Mouse (Mus musculus) right cerebral cortex, postnatal 25 days (tissue): ENCODE measurements around the gene Tsnaxip1.
"Not testable (repeated sequence)": the region's sequence is repeated elsewhere in the genome, so short reads cannot be mapped to it uniquely, and the experiment has no call there.

Experiments
- DNase-seq: peaks from one replicate; pipeline ENCODE4 v3.0.0; 2022

Tsnaxip1 gene

DNA sequence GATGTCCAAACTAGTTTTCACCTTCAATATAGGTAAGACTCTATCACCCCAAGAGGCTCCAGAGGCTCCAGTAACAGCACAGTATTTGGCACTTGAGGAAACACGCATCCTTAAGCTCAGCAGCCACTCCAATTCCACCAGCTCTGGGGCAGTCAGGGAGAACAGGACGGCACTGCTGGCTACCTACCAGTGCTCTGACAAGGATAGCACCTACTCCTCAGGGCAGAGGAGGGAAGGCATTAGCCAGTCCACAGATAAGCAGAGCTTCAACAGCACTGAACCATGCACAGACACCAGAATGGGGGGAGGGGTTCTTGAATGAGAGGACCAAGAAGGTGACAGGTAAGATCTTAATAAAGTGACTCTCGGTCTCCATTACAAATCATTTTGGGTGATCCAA, 7.9 kb upstream of the Tsnaxip1 start:
- DNase-seq = no peak

- no peak for DNase-seq
Measured at GRCm38 (mm10) chr8:105820925-105821324, 6.6 kb upstream of the Tsnaxip1 start.

- DNase-seq = no peak
Measured at GRCm38 (mm10) chr8:105825506-105825905, 2.0 kb upstream of the Tsnaxip1 start.

- no peak for DNase-seq
Measured at GRCm38 (mm10) chr8:105826379-105826778, 1.2 kb upstream of the Tsnaxip1 start.

DNA sequence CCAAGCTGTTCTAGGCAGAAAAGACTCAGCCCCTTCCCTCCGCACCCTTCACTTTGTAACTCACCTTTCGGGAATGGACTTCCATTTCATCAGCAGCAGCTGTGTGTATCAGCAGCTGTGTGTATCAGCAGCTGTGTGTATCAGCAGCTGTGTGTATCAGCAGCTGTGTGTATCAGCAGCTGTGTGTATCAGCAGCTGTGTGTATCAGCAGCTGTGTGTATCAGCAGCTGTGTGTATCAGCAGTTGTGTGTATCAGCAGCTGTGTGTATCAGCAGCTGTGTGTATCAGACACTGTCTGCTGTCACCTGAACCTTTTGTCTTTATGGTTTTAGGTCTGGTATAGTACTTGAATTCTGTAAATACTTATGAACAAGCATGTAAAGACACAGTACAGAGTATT, 6.2 kb downstream of the Tsnaxip1 start:
- not testable (repeated sequence) for DNase-seq

- peak; percentile 42 for DNase-seq
Measured at GRCm38 (mm10) chr8:105835318-105835717, 7.8 kb downstream of the Tsnaxip1 start.

DNA sequence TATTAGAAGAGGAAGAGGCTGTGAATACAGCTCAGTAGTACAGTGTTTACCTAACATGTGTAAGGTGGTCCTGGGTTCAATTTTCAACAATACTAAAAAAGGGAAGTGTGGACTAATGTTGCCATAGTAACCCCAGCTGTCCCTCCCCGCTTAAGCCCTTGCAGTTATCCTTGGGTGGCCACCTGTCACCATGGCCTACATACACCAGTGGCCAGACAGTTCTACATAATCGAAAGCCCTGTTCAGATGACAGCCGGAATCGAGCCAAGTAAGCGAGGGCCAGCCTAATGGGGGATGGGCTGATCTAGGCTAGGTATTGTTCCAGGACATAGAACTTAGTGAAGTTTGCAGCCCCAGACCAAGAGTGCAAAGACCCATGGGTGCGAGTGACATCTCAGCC, 9.5 kb downstream of the Tsnaxip1 start:
- no peak for DNase-seq

GRCm38 (mm10) chr8:105839209-105839608, 11.7 kb downstream of the Tsnaxip1 start:
- DNase-seq = no peak

DNA sequence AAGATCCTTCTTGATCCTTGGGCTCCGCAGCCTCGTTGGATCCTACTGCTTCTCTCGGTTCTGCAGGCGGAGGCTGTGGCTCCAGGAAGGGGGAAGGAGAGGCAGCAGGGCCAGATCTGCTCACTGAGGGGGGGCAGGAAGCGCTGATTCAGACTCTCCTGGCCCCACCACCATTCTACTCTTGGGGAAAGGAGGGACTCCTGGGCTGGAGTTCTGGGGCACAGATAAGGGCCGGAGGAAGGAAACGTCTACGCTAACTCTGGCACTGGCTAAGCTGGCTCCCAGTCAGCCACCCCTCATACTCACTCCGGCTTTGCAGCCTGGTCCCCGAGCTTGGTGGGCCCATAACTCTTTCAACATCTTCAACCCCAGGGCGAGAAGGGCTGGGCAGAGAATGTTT, 19.1 kb downstream of the Tsnaxip1 start:
- DNase-seq = no peak

GRCm38 (mm10) chr8:105850014-105850413, 22.5 kb downstream of the Tsnaxip1 start:
- DNase-seq = no peak

GRCm38 (mm10) chr8:105850611-105851010, 23.1 kb downstream of the Tsnaxip1 start:
- DNase-seq = no peak

DNA sequence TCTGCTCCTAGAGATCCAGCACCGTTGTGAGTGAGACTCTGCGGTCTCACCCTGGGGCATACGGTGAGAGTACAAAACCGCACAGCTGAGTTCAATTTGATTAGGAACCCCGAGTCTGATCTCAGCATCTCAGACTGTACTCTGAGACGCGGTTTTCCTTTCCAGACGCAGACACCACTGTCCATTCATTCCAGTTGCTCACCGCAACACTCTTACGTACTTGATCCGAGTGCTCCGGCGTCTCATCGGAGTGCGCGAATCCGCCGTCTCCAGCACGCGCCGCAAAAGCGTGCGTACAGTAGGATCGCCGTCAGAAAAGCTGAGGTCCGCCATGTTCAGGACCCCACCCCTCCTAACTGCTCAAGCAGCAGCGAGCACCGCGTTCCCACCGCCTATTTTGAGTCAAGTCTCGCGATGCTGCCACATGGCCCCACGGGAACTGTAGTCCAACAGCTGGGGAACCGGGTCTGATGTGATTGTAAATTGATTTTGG, 24.2 kb downstream of the Tsnaxip1 start:
- peak; percentile 87 for DNase-seq

- no peak for DNase-seq
Measured at GRCm38 (mm10) chr8:105852146-105852729, 24.7 kb downstream of the Tsnaxip1 start.

DNA sequence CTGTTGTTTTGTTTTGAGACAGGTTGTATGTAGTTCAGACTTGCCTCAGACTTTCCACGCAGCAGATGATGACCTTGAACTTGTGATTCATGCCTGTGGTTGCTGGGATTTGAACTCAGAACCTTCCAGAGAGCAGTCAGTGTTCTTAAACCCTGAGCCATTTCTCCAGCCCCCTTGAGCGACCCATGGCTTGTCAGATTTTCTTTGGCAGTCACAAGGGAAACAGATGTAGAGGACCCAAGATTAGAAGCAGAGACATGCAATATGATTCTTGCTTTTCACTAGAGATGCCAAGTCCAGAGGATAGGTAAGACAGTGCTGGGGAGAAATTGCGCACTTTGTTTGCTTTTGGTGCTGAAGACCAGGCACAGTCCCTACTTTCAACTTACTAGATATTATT, 25.6 kb downstream of the Tsnaxip1 start, which contains the start of gene Cenpt:
Gene Cenpt (minus strand): TSS at position 101 of the 400 bp plus-strand sequence.
- DNase-seq = no peak

- no peak for DNase-seq
Measured at GRCm38 (mm10) chr8:105854303-105854702, 26.8 kb downstream of the Tsnaxip1 start.

GRCm38 (mm10) chr8:105854715-105855216, 27.2 kb downstream of the Tsnaxip1 start, which contains the start of gene Thap11:
Gene Thap11 (plus strand): TSS chr8:105855132.
- DNase-seq = peak; percentile 93

- peak; percentile 53 for DNase-seq
Measured at GRCm38 (mm10) chr8:105855248-105856167, 28.0 kb downstream of the Tsnaxip1 start.

DNA sequence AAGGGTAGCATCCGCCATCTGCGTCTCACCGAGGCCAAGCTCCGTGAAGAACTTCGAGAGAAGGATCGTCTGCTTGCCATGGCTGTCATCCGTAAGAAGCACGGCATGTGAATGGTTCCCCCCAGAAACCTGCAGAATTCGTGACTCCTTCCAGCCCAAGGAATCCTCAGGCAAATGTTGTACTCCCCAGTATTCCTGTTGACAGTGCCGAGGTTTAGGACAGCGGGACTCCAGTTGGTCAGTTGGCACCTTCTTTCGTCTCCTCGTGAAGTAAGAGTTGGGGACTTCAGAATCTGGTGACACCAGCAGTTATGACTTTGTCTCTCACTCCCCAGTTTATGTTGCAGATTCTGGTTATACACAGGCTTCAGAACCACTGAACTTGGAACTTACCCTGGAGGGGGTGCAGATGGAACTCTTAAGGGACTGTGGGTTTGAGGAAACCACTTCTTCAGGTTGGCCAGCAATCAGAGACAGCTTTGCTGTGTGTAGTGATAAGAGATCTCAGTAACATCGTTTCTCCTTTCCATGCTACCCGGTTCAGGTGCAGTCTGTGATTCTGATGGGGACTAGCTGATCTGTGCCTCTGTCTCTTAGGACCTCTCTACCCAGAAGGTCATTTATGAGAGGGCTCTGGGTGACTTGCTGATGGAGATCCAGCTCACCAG, 28.8 kb downstream of the Tsnaxip1 start:
- DNase-seq = no peak

GRCm38 (mm10) chr8:105858495-105858894, 31.0 kb downstream of the Tsnaxip1 start:
- no peak for DNase-seq

DNA sequence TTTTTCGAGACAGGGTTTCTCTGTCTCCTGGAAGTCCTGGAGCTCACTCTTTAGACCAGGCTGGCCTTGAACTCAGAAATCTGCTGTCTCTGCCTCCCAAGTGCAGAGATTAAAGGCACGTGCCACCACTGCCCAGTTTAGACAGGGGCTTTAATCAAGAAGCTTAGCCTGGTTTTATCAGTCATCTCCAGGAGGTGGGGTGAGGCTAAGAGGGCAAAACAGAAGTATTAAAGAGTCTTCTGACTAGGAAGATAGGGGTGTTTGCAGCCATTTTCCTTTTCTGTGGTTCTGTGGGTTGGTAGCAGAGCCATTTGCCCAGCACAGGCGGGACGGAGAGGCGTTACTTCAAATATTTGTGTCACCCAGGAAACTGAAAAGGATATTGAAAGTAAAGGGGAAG, 31.8 kb downstream of the Tsnaxip1 start:
- DNase-seq = no peak

DNA sequence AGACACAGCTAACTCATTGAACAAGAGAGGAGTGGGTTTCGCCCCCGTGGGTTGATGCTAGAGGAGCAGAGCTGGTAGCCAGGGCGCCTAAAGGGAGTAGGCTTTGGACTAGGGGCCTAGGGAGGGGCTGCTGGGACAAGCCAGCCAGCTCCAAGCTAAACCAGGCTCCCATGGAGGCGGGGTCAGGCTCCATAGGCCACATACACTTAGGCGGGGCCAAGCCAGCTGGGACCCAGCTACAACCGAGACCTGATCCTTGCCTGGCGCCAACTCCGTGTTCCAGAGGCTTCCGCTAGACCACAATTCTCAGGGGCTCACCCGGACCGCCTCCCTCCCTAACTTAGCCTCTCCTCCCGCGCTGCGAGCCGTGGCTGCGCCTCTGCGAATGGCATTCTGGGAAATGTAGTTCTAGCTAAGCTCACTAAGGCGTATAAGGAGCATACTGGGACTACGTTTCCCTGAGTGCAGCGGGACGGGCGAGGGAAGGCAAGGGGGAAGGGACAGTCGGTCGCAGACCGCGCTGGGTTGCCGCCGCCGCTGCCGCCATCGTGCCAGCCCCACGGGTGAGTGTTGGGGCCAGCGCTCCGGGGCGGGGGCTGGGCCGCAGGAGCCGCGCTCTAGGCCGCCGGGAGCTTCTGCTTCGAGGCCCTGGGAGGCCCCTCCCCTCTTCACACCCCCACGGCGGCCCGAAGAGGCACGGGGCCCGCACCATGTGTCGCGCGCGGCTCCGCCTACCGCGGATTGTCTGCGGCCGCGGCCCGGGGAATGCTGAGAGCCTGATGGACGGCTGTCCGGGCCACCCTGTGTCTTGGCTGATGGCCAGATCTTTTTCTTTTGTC, 32.8 kb downstream of the Tsnaxip1 start, which contains the start of gene Nutf2:
Gene Nutf2 (plus strand): TSS at position 438 of the 839 bp plus-strand sequence.
- DNase-seq = peak; percentile 93

DNA sequence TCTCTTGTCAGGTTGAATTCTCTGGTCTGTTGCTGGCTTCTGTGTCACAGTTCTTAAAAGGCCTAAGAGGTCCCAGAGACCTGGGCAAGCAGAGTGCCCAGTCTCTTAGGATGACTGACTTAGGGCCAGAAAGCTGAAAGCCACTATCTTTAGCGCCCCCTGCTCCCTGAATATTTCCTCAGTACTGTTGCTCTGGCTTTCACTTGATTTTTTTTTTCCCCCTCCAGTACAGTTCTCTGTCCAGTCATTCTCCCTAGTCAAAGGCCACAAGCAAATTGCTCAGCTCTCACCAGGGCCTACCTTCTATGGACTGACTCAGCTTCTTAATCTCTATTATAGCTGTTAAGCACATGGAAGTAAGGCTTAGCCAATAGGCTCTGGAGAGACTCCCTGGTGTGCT, 34.4 kb downstream of the Tsnaxip1 start:
- DNase-seq = no peak
